Mouse (Mus musculus): Measurements from ENCODE around the gene Plpp4.

- TF ChIP-seq POLR2A (IDR thresholded peaks at IDR 0.05; ENCODE audit: borderline replicate concordance, extremely low read depth, insufficient read depth, insufficient read length, poor library complexity, severe bottlenecking): no peak
- TF ChIP-seq CTCF (IDR thresholded peaks at IDR 0.05; ENCODE audit: borderline replicate concordance, extremely low read depth, insufficient read depth, insufficient read length): peak; percentile 30; the same call in 1 of the 2 replicates
Observed at GRCm38 (mm10) chr7:129428794-129429193, 172.0 kb downstream of the Plpp4 start.

Data from brain, embryonic 14.5 days (tissue).